Mouse (Mus musculus): ENCODE measurements at regions not wholly inside any gene's neighbourhood (a gene's known extent, or its start where the extent isn't known, plus 50 kb on each side); places are given as distances from the start of the nearest gene placed in this dataset.
A peak's percentile ranks its signal among the peaks of the same experiment; 100 is the strongest.

DNA sequence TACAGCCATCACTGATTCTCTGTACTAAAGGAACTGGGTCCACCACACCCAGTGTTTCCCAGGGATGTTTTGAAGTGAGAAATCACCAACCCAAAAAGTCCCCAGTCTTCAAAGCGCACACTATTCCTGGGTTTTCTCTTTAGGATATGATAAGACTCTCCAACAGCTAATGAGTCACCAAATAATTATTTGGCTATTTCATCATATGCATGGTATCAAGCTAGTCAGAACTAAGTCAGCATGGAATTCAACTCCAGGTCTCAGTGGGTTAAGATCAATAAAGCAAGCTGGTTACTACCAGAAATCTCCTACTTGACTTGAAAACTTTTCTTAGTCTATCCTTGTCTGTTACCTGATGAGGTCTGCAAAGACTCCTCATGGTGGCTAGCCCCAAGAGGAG, 89.1 kb upstream of the 4930412O13Rik start:
- no peak for DNase-seq (ENCODE audit: low spot score in 2 of 2)

GRCm38 (mm10) chr2:9792381-9792780, 88.7 kb upstream of the 4930412O13Rik start:
- DNase-seq (ENCODE audit: low spot score in 2 of 2), result no peak

GRCm38 (mm10) chr2:9795401-9795800, 85.7 kb upstream of the 4930412O13Rik start:
- DNase-seq (ENCODE audit: low spot score in 2 of 2), result no peak

- peak; percentile 16 to 19 for DNase-seq (ENCODE audit: low spot score in 2 of 2)
Measured at GRCm38 (mm10) chr2:9801484-9801883, 79.6 kb upstream of the 4930412O13Rik start.

DNA sequence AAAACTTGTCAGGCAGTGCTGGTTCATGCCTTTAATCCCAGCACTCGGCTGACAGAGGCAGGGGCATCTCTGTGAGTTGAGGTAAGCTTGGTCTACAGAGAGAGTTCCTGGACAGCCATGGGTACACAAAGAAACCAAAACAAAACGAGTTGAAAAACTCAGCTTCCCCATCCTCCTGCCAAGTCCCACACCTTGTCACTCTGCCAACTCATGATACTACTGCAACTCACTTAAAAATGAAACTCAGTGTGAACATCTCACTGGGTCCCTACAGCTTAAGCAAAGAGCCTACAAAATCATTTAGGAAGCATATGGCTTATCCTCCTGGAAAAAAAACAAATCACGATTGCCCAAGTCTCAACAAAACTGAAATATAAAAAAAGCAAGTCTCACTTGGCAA, 76.7 kb upstream of the 4930412O13Rik start:
- DNase-seq (ENCODE audit: low spot score in 2 of 2), result no peak

DNA sequence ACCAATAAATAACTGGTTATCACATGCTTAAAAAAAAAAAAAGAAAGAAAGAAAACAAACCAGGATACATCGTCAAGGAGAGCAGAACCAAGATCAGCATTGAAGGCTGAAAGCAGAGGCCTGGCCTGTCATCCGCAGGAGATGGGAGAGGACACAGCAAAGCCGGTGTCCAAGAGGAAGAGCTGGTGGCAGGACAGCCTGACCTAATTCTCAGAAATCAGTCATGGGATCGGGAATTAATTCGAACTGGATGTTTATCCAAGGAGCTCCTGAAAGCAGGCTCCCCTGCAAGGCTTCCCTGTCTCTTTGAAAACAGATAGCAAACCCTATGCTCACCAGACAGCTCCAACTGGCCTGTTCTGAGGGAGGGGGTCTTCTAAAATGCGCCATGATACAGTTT, 75.5 kb upstream of the 4930412O13Rik start:
- DNase-seq (ENCODE audit: low spot score in 2 of 2), result no peak

All from thymus, postnatal 10 days (tissue).